Mouse (Mus musculus) bone marrow macrophage, adult 2 months (primary cell): ENCODE measurements around the gene Ptprg. TPM values are rescaled to one million over a fixed set of nuclear protein-coding genes. Genes with fewer than 3 reads are reported as not detected.

Source experiments
- H3K27ac ChIP-seq: 2 replicates; pipeline ENCODE4 v1.5.1; 2012; ENCODE audit warnings: low read depth, low read length; ENCODE audit not compliant: insufficient read depth
- H3K4me1 ChIP-seq: 2 replicates; pipeline ENCODE4 v1.6.1; 2012; ENCODE audit warnings: low read length; ENCODE audit not compliant: control insufficient read depth, insufficient read depth
- H3K4me3 ChIP-seq: 2 replicates; pipeline ENCODE4 v1.5.1; 2012; ENCODE audit warnings: mild to moderate bottlenecking, low read length, moderate library complexity; ENCODE audit not compliant: insufficient read depth
- CTCF ChIP-seq: IDR thresholded peaks from 2 replicates; pipeline ENCODE4 v1.5.1; 2012; ENCODE audit warnings: low read depth, mild to moderate bottlenecking, low read length, moderate library complexity
- POLR2A ChIP-seq: IDR thresholded peaks from 2 replicates; pipeline ENCODE4 v1.6.1; 2012; ENCODE audit warnings: mild to moderate bottlenecking, low read depth, low read length, borderline replicate concordance
- polyA plus RNA-seq: library from polyadenylated mRNA; stranded (reverse); fragments of >200 nt; gene quantifications from 2 replicates; pipeline ENCODE4 v1.2.4, GENCODE M21; 2012; ENCODE audit not compliant: missing spikeins, insufficient read depth, insufficient read length

Gene Ptprg
- polyA plus RNA-seq, 1 experiment = 0.76 TPM

- no peak overlapping the region for H3K27ac ChIP-seq
- TF ChIP-seq POLR2A (no peak), CTCF (no peak)
- no peak overlapping the region for H3K4me3 ChIP-seq
- H3K4me1 ChIP-seq = no peaks in the 10 kb centered on the region
Observed at GRCm38 (mm10) chr14:12079833-12080401, 526.6 kb downstream of the Ptprg start.

- no peak overlapping the region for H3K27ac ChIP-seq
Observed at GRCm38 (mm10) chr14:12082131-12082921, 529.0 kb downstream of the Ptprg start.

GRCm38 (mm10) chr14:12084076-12084475 lies 530.7 kb downstream of the Ptprg start:
- TF ChIP-seq CTCF (no peak), POLR2A (no peak)
- Histone ChIP-seq H3K4me3 (no peak overlapping the region), H3K4me1 (no peaks in the 10 kb centered on the region), H3K27ac (no peak overlapping the region)

More at GRCm38 (mm10) chr14:12082131-12082921, 529.0 kb downstream of the Ptprg start:
- Histone ChIP-seq H3K4me3 (no peak overlapping the region), H3K4me1 (no peaks in the 10 kb centered on the region)
- no peak for TF ChIP-seq CTCF
- TF ChIP-seq POLR2A = no peak

GRCm38 (mm10) chr14:12085078-12085477 lies 531.7 kb downstream of the Ptprg start:
- H3K27ac ChIP-seq = no peak overlapping the region
- no peak for TF ChIP-seq CTCF
- no peak for TF ChIP-seq POLR2A
- H3K4me3 ChIP-seq = no peak overlapping the region
- no peaks in the 10 kb centered on the region for H3K4me1 ChIP-seq

GRCm38 (mm10) chr14:12086167-12086566 lies 532.8 kb downstream of the Ptprg start:
- Histone ChIP-seq H3K4me1 (no peaks in the 10 kb centered on the region), H3K27ac (no peak overlapping the region), H3K4me3 (no peak overlapping the region)
- no peak for TF ChIP-seq CTCF
- no peak for TF ChIP-seq POLR2A

- Histone ChIP-seq H3K27ac (no peak overlapping the region), H3K4me3 (no peak overlapping the region), H3K4me1 (no peaks in the 10 kb centered on the region)
- TF ChIP-seq CTCF = no peak
Observed at GRCm38 (mm10) chr14:12089954-12090353, 536.6 kb downstream of the Ptprg start.

- no peak for TF ChIP-seq CTCF
- TF ChIP-seq POLR2A = no peak
- Histone ChIP-seq H3K4me3 (no peak overlapping the region), H3K4me1 (no peaks in the 10 kb centered on the region), H3K27ac (no peak overlapping the region)
Observed at GRCm38 (mm10) chr14:12091730-12092129, 538.4 kb downstream of the Ptprg start.

- no peaks in the 10 kb centered on the region for H3K4me1 ChIP-seq
- TF ChIP-seq CTCF (no peak), POLR2A (no peak)
- no peak overlapping the region for H3K27ac ChIP-seq
- no peak overlapping the region for H3K4me3 ChIP-seq
Observed at GRCm38 (mm10) chr14:12099390-12100333, 546.3 kb downstream of the Ptprg start.

- H3K4me1 ChIP-seq = no peaks in the 10 kb centered on the region
- no peak overlapping the region for H3K27ac ChIP-seq
Observed at GRCm38 (mm10) chr14:12102389-12103325, 549.3 kb downstream of the Ptprg start.

More at GRCm38 (mm10) chr14:12102389-12103325, 549.3 kb downstream of the Ptprg start:
- TF ChIP-seq POLR2A (no peak), CTCF (no peak)
- no peak overlapping the region for H3K4me3 ChIP-seq
